Mouse (Mus musculus) kidney, postnatal 0 days (tissue): ENCODE results near the gene Exoc3. TPM values are rescaled to one million over a fixed set of nuclear protein-coding genes. Genes with fewer than 3 reads are reported as not detected.

Experiments used
- ATAC-seq: fragments of 200-750 bp; cut with Nextera tagmentation; replicated peaks from 2 replicates; pipeline ENCODE4 v1.8.0; 2017; ENCODE audit warnings: low read depth, moderate number of reproducible peaks, moderate TSS enrichment, moderate library complexity; ENCODE audit not compliant: low FRiP score
- DNase-seq: peaks from one replicate; pipeline ENCODE4 v3.0.0-alpha.2; 2016; ENCODE audit warnings: low spot score
- H3K27ac ChIP-seq: fragments of 300-500 bp; sonication (generic); 2 replicates; pipeline ENCODE4 v1.5.1; 2014; ENCODE audit warnings: mild to moderate bottlenecking
- H3K27me3 ChIP-seq: fragments of 300-500 bp; sonication (generic); 2 replicates; pipeline ENCODE4 v1.6.1; 2014; ENCODE audit warnings: low read length, mixed read lengths; ENCODE audit not compliant: insufficient read depth
- H3K36me3 ChIP-seq: fragments of 300-500 bp; sonication (generic); 2 replicates; pipeline ENCODE4 v1.6.1; 2014; ENCODE audit warnings: low read length, mixed read lengths; ENCODE audit not compliant: insufficient read depth
- H3K4me1 ChIP-seq: fragments of 300-500 bp; sonication (generic); replicated peaks from 2 replicates; pipeline ENCODE4 v1.6.1; 2014; ENCODE audit warnings: antibody characterized with exemption, low read length, mixed read lengths; ENCODE audit not compliant: insufficient read depth
- H3K4me2 ChIP-seq: fragments of 300-500 bp; sonication (generic); 2 replicates; pipeline ENCODE4 v1.6.1; 2014; ENCODE audit warnings: mild to moderate bottlenecking, low read length, moderate library complexity, mixed read lengths
- H3K4me3 ChIP-seq: fragments of 300-500 bp; sonication (generic); replicated peaks from 2 replicates; pipeline ENCODE4 v1.5.1; 2014; ENCODE audit warnings: low read depth, low read length
- H3K9ac ChIP-seq: fragments of 300-500 bp; sonication (generic); 2 replicates; pipeline ENCODE4 v1.6.1; 2014; ENCODE audit warnings: low read depth, low read length
- H3K9me3 ChIP-seq: fragments of 300-500 bp; sonication (generic); replicated peaks from 2 replicates; pipeline ENCODE4 v1.6.1; 2016; ENCODE audit warnings: low read length, inconsistent platforms, mixed read lengths
- CTCF ChIP-seq: IDR thresholded peaks from 2 replicates; pipeline ENCODE4 v1.5.1; 2016; ENCODE audit warnings: antibody characterized with exemption, low read depth, mild to moderate bottlenecking, moderate library complexity
- WGBS: fragments of 180-500 bp; shearing (Covaris S2); extraction: QIAGEN DNeasy Blood & Tissue Kit; methylation state at CpG from one replicate; pipeline ENCODE4 v1.1.7; 2014; 5-methylcytosine and 5-hydroxymethylcytosine counted together
- polyA plus RNA-seq: library from polyadenylated mRNA; unstranded; fragments of >200 nt; fragmentation: Nextera tagmentation; extraction: Ambion mirVana; gene quantifications from 2 replicates; pipeline ENCODE4 v1.2.1, GENCODE M21; 2015

The Exoc3 gene
- 59.2 and 61.2 TPM in 2 replicates for polyA plus RNA-seq

GRCm38 (mm10) chr13:74208317-74208985 is at the start of gene Exoc3:
TSS of gene Exoc3 (minus strand) at chr13:74208732.
- TF ChIP-seq CTCF, result no peak
- Histone ChIP-seq H3K27me3 (no peaks in the 10 kb centered on the region), H3K4me1 (peaks cover 15% of the 10 kb centered on the region; the same call in 1 of the 2 replicates), H3K4me3 (peak within 1 kb of the TSS; percentile 68), H3K36me3 (0 out of 2 replicates have a peak, but pooled peaks cover 8% of the 10 kb centered on the region), H3K27ac (peak within 1 kb of the TSS; percentile 93), H3K9me3 (no peaks in the 10 kb centered on the region), H3K4me2 (peak within 1 kb of the TSS; percentile 87), H3K9ac (peak within 1 kb of the TSS; percentile 75)
- DNase-seq (peak; percentile 94), ATAC-seq (peak; percentile 97)
- under 1% methylated on average over 39 of the region's 39 CpGs for WGBS

- no peak overlapping the region for H3K9ac ChIP-seq
Measured at GRCm38 (mm10) chr13:74246494-74246893, 38.0 kb upstream of the Exoc3 start.

GRCm38 (mm10) chr13:74245899-74246231 is 37.3 kb upstream of the Exoc3 start:
- Histone ChIP-seq H3K4me3 (no peak overlapping the region), H3K4me2 (peak overlapping the region; percentile 37), H3K27me3 (no peaks in the 10 kb centered on the region), H3K36me3 (no peaks in the 10 kb centered on the region), H3K9me3 (no peaks in the 10 kb centered on the region), H3K9ac (no peak overlapping the region), H3K4me1 (0 out of 2 replicates have a peak, but pooled peaks cover 3% of the 10 kb centered on the region), H3K27ac (no peak overlapping the region)
- 67% methylated on average over 4 of the region's 4 CpGs for WGBS
- ATAC-seq, result no peak
- TF ChIP-seq CTCF, result no peak
- DNase-seq, result no peak

More at GRCm38 (mm10) chr13:74246494-74246893, 38.0 kb upstream of the Exoc3 start:
- Histone ChIP-seq H3K9me3 (no peaks in the 10 kb centered on the region), H3K4me1 (0 out of 2 replicates have a peak, but pooled peaks cover 3% of the 10 kb centered on the region), H3K4me3 (no peak overlapping the region), H3K27me3 (no peaks in the 10 kb centered on the region), H3K4me2 (no peak overlapping the region), H3K36me3 (no peaks in the 10 kb centered on the region), H3K27ac (no peak overlapping the region)
- DNase-seq (no peak), ATAC-seq (no peak)
- TF ChIP-seq CTCF, result no peak

- peak; percentile 77 for ATAC-seq
- 24% methylated on average over 17 of the region's 17 CpGs for WGBS
- 0 out of 2 replicates have a peak, but pooled peaks cover 3% of the 10 kb centered on the region for H3K4me1 ChIP-seq
- no peaks in the 10 kb centered on the region for H3K9me3 ChIP-seq
- TF ChIP-seq CTCF, result no peak
- H3K36me3 ChIP-seq, result no peaks in the 10 kb centered on the region
- no peak overlapping the region for H3K27ac ChIP-seq
- no peak overlapping the region for H3K4me3 ChIP-seq
- H3K9ac ChIP-seq, result no peak overlapping the region
- DNase-seq, result peak; percentile 63
- no peaks in the 10 kb centered on the region for H3K27me3 ChIP-seq
- H3K4me2 ChIP-seq, result peak overlapping the region; percentile 37
Measured at GRCm38 (mm10) chr13:74245214-74245898, 36.8 kb upstream of the Exoc3 start.

GRCm38 (mm10) chr13:74237574-74237973 is 29.0 kb upstream of the Exoc3 start:
- TF ChIP-seq CTCF, result no peak
- DNase-seq (no peak), ATAC-seq (no peak)
- WGBS, result 66% methylated on average over 7 of the region's 7 CpGs
- Histone ChIP-seq H3K9me3 (no peaks in the 10 kb centered on the region), H3K27me3 (no peaks in the 10 kb centered on the region), H3K36me3 (no peaks in the 10 kb centered on the region), H3K4me1 (no peaks in the 10 kb centered on the region), H3K4me3 (no peak overlapping the region), H3K4me2 (no peak overlapping the region), H3K9ac (no peak overlapping the region), H3K27ac (no peak overlapping the region)

GRCm38 (mm10) chr13:74220659-74221058 is 12.1 kb upstream of the Exoc3 start:
- Histone ChIP-seq H3K36me3 (no peaks in the 10 kb centered on the region), H3K4me1 (no peaks in the 10 kb centered on the region), H3K4me2 (no peak overlapping the region), H3K9ac (no peak overlapping the region), H3K27ac (no peak overlapping the region), H3K4me3 (no peak overlapping the region), H3K9me3 (no peaks in the 10 kb centered on the region), H3K27me3 (no peaks in the 10 kb centered on the region)
- no peak for TF ChIP-seq CTCF
- DNase-seq (no peak), ATAC-seq (no peak)
- WGBS, result 54% methylated on average over 1 of the region's 1 CpGs
